Comparison of ENCODE assay signal across 12 mouse cellular contexts in genomic region chr13:111291161-111291957, GRCm38 (mm10). TPM values are rescaled to one million over a fixed set of nuclear protein-coding genes. Genes with fewer than 3 reads are reported as not detected.
A peak's percentile ranks its signal among the peaks of the same experiment; 100 is the strongest.
DNase-seq lines count a peak whose midpoint lies in the region; ATAC-seq and TF ChIP-seq lines count a peak whose summit lies in the region.
"Had no signal": no experiment of that assay in that cellular context is flagged by ENCODE, and none has a peak within 500 bp of the region (broad histone marks: within the 10 kb centered on the region; RNA-seq: fewer than 3 reads in every experiment).

No protein-coding gene starts in this region.

- H3K4me1 ChIP-seq in intestine, embryonic 15.5 days (replicated peaks), result 0 out of 2 replicates have a peak, but pooled peaks cover 7% of the 10 kb centered on the region
- H3K4me1 ChIP-seq in midbrain, postnatal 0 days (ENCODE audit: insufficient read depth, low read length), result no peaks in the 10 kb centered on the region

- H3K9me3 ChIP-seq in intestine, embryonic 15.5 days, result no peaks in the 10 kb centered on the region
- H3K9me3 ChIP-seq in midbrain, postnatal 0 days (ENCODE audit: low read length), result peaks cover 4% of the 10 kb centered on the region; the same call in 1 of the 2 replicates

- 31% methylated on average over 17 of the region's 17 CpGs for WGBS in intestine, embryonic 15.5 days
- WGBS in midbrain, postnatal 0 days, result 79% methylated on average over 17 of the region's 17 CpGs

- no peaks in the 10 kb centered on the region for H3K36me3 ChIP-seq in intestine, embryonic 15.5 days
- no peaks in the 10 kb centered on the region for H3K36me3 ChIP-seq in midbrain, postnatal 0 days (ENCODE audit: insufficient read depth, low read length)

- no peak for TF ChIP-seq CTCF in layer of hippocampus, adult 2 months (conservative IDR thresholded peaks at IDR 0.05)
- no peak for TF ChIP-seq CTCF in midbrain, postnatal 0 days (IDR thresholded peaks at IDR 0.05)

- H3K4me2 ChIP-seq in intestine, embryonic 15.5 days (replicated peaks), result no peak overlapping the region; the same call in 1 of the 2 replicates
- no peak overlapping the region for H3K4me2 ChIP-seq in midbrain, postnatal 0 days (ENCODE audit: low read depth, low read length, poor library complexity, severe bottlenecking)

- DNase-seq in cerebellum, adult 9-11 months, result no peak
- DNase-seq in layer of hippocampus, adult 2 months (ENCODE audit: low spot score in 2 of 2), result no peak
- DNase-seq in layer of hippocampus, postnatal 36 days, result no peak
- no peak for DNase-seq in midbrain, postnatal 0 days (ENCODE audit: low spot score)
- DNase-seq in cerebellum, postnatal 25 days, result no peak
- no peak for DNase-seq in urinary bladder, postnatal 36 days (ENCODE audit: low spot score in 2 of 2)
- DNase-seq: spleen, adult 18-20 months had no signal

- no peak overlapping the region for H3K4me3 ChIP-seq in layer of hippocampus, adult 2 months
- no peak overlapping the region for H3K4me3 ChIP-seq in intestine, embryonic 15.5 days (replicated peaks)
- no peak overlapping the region for H3K4me3 ChIP-seq in midbrain, postnatal 0 days (ENCODE audit: low read depth, low read length)
- H3K4me3 ChIP-seq: myocyte had no signal

- H3K9ac ChIP-seq in intestine, embryonic 15.5 days, result no peak overlapping the region
- no peak overlapping the region for H3K9ac ChIP-seq in midbrain, postnatal 0 days (replicated peaks; ENCODE audit: low read length, poor library complexity, severe bottlenecking)

- peak overlapping the region; percentile 72 for H3K27ac ChIP-seq in layer of hippocampus, adult 2 months
- H3K27ac ChIP-seq in intestine, embryonic 15.5 days, result peak overlapping the region; percentile 74
- H3K27ac ChIP-seq in midbrain, postnatal 0 days (ENCODE audit: low read depth, low read length), result 0 out of 2 replicates have a peak overlapping the region, but pooled peaks have one; percentile 47

- ATAC-seq in cerebellum, adult (ENCODE audit: insufficient number of reproducible peaks, low FRiP score, low TSS enrichment), result peak; percentile 46
- ATAC-seq in intestine, embryonic 15.5 days, result peak; percentile 34; the same call in 1 of the 2 replicates
- ATAC-seq in midbrain, postnatal 0 days (ENCODE audit: low FRiP score), result no peak

- H3K27me3 ChIP-seq in intestine, embryonic 15.5 days (replicated peaks), result no peaks in the 10 kb centered on the region
- H3K27me3 ChIP-seq in midbrain, postnatal 0 days (ENCODE audit: insufficient read depth, low read length), result no peaks in the 10 kb centered on the region

RNA-seq across cellular contexts. Expression of gene Actbl2, which starts 36.5 kb away (rescaled TPM):
- not detected for total RNA-seq in layer of hippocampus, adult 2 months (2021)
- total RNA-seq in layer of hippocampus, postnatal 36 days (2021), result not detected
- not detected in 2 replicates for polyA plus RNA-seq in intestine, embryonic 15.5 days (2015; fragmentation: Nextera tagmentation; extraction: Ambion mirVana)
- not detected in 2 replicates for total RNA-seq in midbrain, postnatal 0 days (2014; rRNA removed)
- not detected in 2 replicates for polyA plus RNA-seq in midbrain, postnatal 0 days (2015; fragmentation: Nextera tagmentation; extraction: Ambion mirVana)
- total RNA-seq: hematopoietic stem cell, adult 5-6 weeks; left cerebral cortex, postnatal 10 days had no signal
- polyA plus RNA-seq: myocyte had no signal
